Mouse (Mus musculus): ENCODE measurements around the gene Ifrd2.

GRCm38 (mm10) chr9:107556346-107556745 lies 31.1 kb upstream of the Ifrd2 start:
- TF ChIP-seq FOSL1 (IDR thresholded peaks at IDR 0.05; ENCODE audit: insufficient read depth, low read length, poor library complexity, severe bottlenecking), result no peak
- no peak for TF ChIP-seq USF1 (IDR thresholded peaks at IDR 0.05; ENCODE audit: low read depth)
